Mouse (Mus musculus) retina, embryonic 14.5 days (tissue): ENCODE results near the gene Olfm1.
A peak's percentile ranks its signal among the peaks of the same experiment; 100 is the strongest.

ENCODE experiments used
- DNase-seq: peaks from one replicate; pipeline ENCODE4 v3.0.0-alpha.2; 2015; ENCODE audit warnings: low spot score

The Olfm1 gene

DNA sequence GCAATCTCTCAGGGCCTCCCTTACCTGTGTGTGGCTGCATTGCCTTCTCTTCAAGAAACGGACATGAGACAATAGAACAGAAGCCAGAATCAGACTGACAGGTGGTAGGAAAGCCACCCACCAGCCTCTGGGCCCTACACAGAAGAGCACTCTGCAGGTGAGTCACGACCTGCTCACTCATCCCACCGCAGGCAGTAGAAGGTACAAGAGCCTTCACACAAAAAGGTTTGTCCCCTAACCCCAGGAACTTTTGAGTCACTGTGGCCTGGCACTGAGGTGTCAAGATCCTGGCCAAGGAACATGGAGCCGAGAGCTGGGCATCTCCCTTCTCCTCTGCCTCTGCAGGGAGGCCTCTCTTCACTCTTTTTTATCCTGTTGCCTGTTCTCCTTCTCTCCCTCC, 42.3 kb downstream of the Olfm1 start:
- no peak for DNase-seq

GRCm38 (mm10) chr2:28236447-28236846, 43.7 kb downstream of the Olfm1 start:
- no peak for DNase-seq

DNA sequence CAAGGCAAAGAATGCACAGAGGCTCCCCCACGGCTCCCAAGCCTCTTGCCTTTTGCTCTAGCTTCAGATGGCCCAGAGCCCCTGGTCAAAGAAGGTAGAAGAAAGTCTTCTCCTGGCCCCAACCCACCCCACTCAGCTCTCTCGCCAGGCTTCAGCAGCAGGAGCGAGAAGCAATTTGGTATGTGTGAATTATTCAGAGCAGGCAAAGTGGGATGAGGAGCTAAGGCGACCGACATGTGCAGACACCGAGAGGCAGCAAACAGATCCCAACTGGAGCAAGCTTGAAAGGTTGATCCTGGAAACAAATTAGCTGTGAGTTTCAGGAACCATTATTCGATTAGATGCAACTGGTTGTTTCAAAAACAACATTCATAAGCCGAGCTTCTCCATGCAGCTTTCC, 46.8 kb downstream of the Olfm1 start:
- DNase-seq = no peak

GRCm38 (mm10) chr2:28240920-28241319, 48.1 kb downstream of the Olfm1 start:
- DNase-seq = no peak

GRCm38 (mm10) chr2:28241520-28242221, 48.9 kb downstream of the Olfm1 start:
- no peak for DNase-seq

DNA sequence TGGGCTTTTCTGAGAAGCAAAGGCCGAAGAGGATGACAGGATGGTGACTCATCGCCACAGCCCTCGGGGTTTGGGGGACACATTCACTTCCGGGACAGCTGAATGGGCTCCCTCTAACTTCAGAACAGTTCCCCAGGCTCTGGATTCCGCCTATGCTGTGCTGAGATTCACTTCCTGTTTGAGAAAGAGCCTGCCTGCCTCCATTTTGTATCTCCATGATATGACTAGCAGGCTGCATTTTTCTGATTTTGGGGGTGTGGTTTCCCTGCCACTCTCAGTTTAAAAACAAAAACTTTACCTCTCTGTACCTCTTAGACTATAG, 49.4 kb downstream of the Olfm1 start:
- no peak for DNase-seq

- no peak for DNase-seq
Measured at GRCm38 (mm10) chr2:28244667-28245395, 52.0 kb downstream of the Olfm1 start.

DNA sequence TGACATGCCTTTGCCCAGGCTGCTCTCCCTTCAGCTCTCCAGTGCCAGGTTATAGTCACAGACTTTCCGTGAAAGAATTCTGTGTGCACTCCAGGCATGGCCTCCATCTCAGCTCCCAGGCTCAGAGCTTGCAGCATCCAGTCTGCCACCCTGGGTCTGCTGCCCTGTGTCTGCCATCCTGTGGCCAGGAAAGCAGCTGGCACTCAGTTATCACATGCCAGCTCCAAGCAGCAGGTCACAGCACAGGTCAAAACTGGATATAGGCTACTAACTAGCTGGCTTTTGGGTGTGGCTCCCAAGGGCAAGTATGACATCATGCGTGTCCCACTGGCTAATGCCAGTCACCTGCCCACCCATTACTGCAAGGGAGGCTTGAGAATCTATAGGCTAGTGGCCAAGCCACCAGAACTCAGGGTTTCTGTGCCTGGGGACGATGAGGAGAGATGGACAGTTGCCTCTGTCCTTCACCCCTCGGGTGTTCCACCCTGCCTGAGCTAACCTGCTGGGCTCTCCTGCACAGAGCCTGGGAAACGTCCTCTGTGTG, 53.4 kb downstream of the Olfm1 start:
- no peak for DNase-seq

GRCm38 (mm10) chr2:28247098-28247497, 54.3 kb downstream of the Olfm1 start:
- DNase-seq = peak; percentile 39

- DNase-seq = no peak
Measured at GRCm38 (mm10) chr2:28252554-28252953, 59.8 kb downstream of the Olfm1 start.

DNA sequence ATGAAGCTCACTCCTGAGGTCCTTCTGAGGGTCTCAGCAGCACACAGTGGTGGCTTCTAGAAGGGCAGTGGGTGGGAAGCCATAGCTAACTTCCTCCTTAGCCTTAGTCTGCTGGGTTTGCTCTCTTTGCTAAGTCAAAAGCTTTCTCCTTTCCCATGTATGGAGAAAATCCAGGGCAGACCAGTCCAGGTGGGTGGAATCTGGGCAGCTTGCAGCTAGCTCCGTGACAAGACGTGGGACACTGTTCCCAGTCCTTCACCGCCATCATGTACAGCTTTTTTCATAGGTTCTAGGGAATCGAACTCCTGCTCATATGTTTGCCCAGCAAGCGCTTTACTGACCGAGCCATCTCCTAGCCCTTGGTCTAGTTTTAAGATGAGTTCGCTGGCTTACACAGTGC, 63.2 kb downstream of the Olfm1 start:
- DNase-seq = no peak

- no peak for DNase-seq
Measured at GRCm38 (mm10) chr2:28261438-28261837, 68.6 kb downstream of the Olfm1 start.

DNA sequence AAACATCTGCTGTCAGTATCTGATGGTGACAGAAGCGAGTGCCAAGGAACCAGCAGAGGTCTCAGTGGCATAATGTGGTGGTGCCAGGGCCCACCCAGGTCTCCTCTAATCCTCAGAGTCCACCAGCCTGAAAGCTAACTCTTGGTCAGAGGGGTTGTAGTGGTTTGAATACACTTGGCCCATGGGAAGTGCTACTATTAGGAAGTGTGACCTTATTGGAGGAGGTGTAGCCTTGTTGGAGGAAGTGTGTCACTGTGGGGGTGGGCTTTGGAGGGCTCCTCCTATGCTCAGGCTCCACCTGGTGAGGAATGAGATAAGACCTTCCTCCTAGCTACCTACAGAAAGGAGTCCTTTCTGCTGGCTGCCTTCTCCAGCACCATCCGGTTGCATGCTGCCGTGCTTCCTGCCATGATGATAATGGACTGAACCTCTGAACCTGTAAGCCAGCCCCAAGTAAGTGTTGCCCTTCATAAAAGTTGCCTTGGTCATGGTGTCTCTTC, 75.0 kb downstream of the Olfm1 start:
- no peak for DNase-seq

GRCm38 (mm10) chr2:28270561-28270960, 77.8 kb downstream of the Olfm1 start:
- peak; percentile 46 for DNase-seq

GRCm38 (mm10) chr2:28272218-28272965, 79.6 kb downstream of the Olfm1 start:
- DNase-seq = no peak

GRCm38 (mm10) chr2:28274006-28274405, 81.2 kb downstream of the Olfm1 start:
- DNase-seq = no peak

DNA sequence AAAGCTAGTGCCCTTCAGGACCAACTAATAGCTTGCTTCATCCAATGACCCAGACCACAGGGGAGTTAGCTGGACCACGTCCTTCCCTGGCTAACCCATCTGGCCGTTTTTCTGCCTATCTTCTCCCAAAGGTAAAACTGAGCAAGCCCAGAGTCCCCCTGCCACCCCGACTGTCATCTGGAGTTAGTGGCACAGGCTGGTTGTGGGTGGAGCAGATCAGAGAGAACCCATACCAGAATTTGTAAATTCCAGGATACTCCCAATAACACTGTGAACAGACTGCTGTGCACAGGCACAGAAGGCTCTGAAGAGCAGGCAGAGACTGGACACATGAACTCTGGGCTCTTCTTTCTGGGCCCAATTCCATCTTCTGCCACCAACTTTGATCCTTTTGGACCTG, 82.6 kb downstream of the Olfm1 start:
- no peak for DNase-seq

GRCm38 (mm10) chr2:28278150-28278549, 85.4 kb downstream of the Olfm1 start:
- peak; percentile 89 for DNase-seq

GRCm38 (mm10) chr2:28278853-28279252, 86.1 kb downstream of the Olfm1 start:
- DNase-seq = no peak
